Mouse (Mus musculus): Measurements from ENCODE around the gene Tprn. TPM values are rescaled to one million over a fixed set of nuclear protein-coding genes. Genes with fewer than 3 reads are reported as not detected.

The Tprn gene
- total RNA-seq, 1 experiment, result 21.6 TPM

GRCm38 (mm10) chr2:25291184-25292053 lies 29.0 kb downstream of the Tprn start:
- no peak overlapping the region for H3K9ac ChIP-seq (ENCODE audit: insufficient read depth, low read depth, low read length, poor library complexity, severe bottlenecking)
- DNase-seq (ENCODE audit: low read depth, low spot score), result no peak

GRCm38 (mm10) chr2:25292054-25292544 lies 29.7 kb downstream of the Tprn start:
- no peak overlapping the region for H3K9ac ChIP-seq (ENCODE audit: insufficient read depth, low read depth, low read length, poor library complexity, severe bottlenecking)
- H3K4me3 ChIP-seq (ENCODE audit: insufficient read depth in 1 of 2, low read depth in 1 of 2, low read length in 2 of 2, poor library complexity in 1 of 2, severe bottlenecking in 1 of 2), result peak overlapping the region; percentile 40 to 50; a peak in 3 of 4 replicates
- in situ Hi-C loops (cut with MboI; ENCODE audit: low sequenced_read_pairs in 2 of 2, unreplicated experiment in 2 of 2), result no loop called here
- H3K27ac ChIP-seq (ENCODE audit: insufficient read depth, low read depth, low read length, poor library complexity, severe bottlenecking), result no peak overlapping the region
- DNase-seq (ENCODE audit: low read depth, low spot score), result no peak
- H3K36me3 ChIP-seq (ENCODE audit: control insufficient read depth, insufficient read depth, low read length, poor library complexity, severe bottlenecking), result no peaks in the 10 kb centered on the region
- peaks cover 0 to 7% of the 10 kb centered on the region in 2 experiments; a peak in 1 of 4 replicates for H3K4me1 ChIP-seq (ENCODE audit: control insufficient read depth in 2 of 2, insufficient read depth in 2 of 2, low read length in 2 of 2, poor library complexity in 1 of 2)
- no peaks in the 10 kb centered on the region for H3K9me3 ChIP-seq (ENCODE audit: control insufficient read depth, insufficient read depth, low read depth, low read length)
- TF ChIP-seq CHD2 (IDR thresholded peaks at IDR 0.05; ENCODE audit: low read depth, low read length), result no peak
- no peak for TF ChIP-seq ZNF384 (IDR thresholded peaks at IDR 0.05; ENCODE audit: low read depth, low read length)
- no peak for TF ChIP-seq MAFK (IDR thresholded peaks at IDR 0.05; ENCODE audit: insufficient read depth, low read depth, low read length)
- TF ChIP-seq ZC3H11A (IDR thresholded peaks at IDR 0.05; ENCODE audit: borderline replicate concordance, low read depth, low read length), result no peak
- no peak for TF ChIP-seq HCFC1 (IDR thresholded peaks at IDR 0.05; ENCODE audit: borderline replicate concordance, insufficient read depth, low read length)

More at GRCm38 (mm10) chr2:25291184-25292053, 29.0 kb downstream of the Tprn start:
- no peaks in the 10 kb centered on the region for H3K36me3 ChIP-seq (ENCODE audit: control insufficient read depth, insufficient read depth, low read length, poor library complexity, severe bottlenecking)
- in situ Hi-C loops (cut with MboI; ENCODE audit: low sequenced_read_pairs in 2 of 2, unreplicated experiment in 2 of 2), result no loop called here
- no peak overlapping the region for H3K27ac ChIP-seq (ENCODE audit: insufficient read depth, low read depth, low read length, poor library complexity, severe bottlenecking)
- H3K4me1 ChIP-seq (ENCODE audit: control insufficient read depth in 2 of 2, insufficient read depth in 2 of 2, low read length in 2 of 2, poor library complexity in 1 of 2), result peaks cover 0 to 13% of the 10 kb centered on the region in 2 experiments; a peak in 1 of 4 replicates
- no peaks in the 10 kb centered on the region for H3K9me3 ChIP-seq (ENCODE audit: control insufficient read depth, insufficient read depth, low read depth, low read length)
- no peak for TF ChIP-seq CHD2 (IDR thresholded peaks at IDR 0.05; ENCODE audit: low read depth, low read length)
- no peak for TF ChIP-seq HCFC1 (IDR thresholded peaks at IDR 0.05; ENCODE audit: borderline replicate concordance, insufficient read depth, low read length)
- no peak for TF ChIP-seq ZNF384 (IDR thresholded peaks at IDR 0.05; ENCODE audit: low read depth, low read length)
- TF ChIP-seq MAFK (IDR thresholded peaks at IDR 0.05; ENCODE audit: insufficient read depth, low read depth, low read length), result no peak
- TF ChIP-seq ZC3H11A (IDR thresholded peaks at IDR 0.05; ENCODE audit: borderline replicate concordance, low read depth, low read length), result no peak
- peak overlapping the region; percentile 54 to 66; a peak in 3 of 4 replicates for H3K4me3 ChIP-seq (ENCODE audit: insufficient read depth in 1 of 2, low read depth in 1 of 2, low read length in 2 of 2, poor library complexity in 1 of 2, severe bottlenecking in 1 of 2)

- peaks cover 2% of the 10 kb centered on the region; the same call in 1 of the 2 replicates for H3K36me3 ChIP-seq (ENCODE audit: control insufficient read depth, insufficient read depth, low read length, poor library complexity, severe bottlenecking)
- in situ Hi-C loops (cut with MboI; ENCODE audit: low sequenced_read_pairs in 2 of 2, unreplicated experiment in 2 of 2), result no loop called here
- H3K9me3 ChIP-seq (ENCODE audit: control insufficient read depth, insufficient read depth, low read depth, low read length), result no peaks in the 10 kb centered on the region
- DNase-seq (ENCODE audit: low read depth, low spot score), result peak; percentile 81
- no peak for TF ChIP-seq ZNF384 (IDR thresholded peaks at IDR 0.05; ENCODE audit: low read depth, low read length)
- TF ChIP-seq MAFK (IDR thresholded peaks at IDR 0.05; ENCODE audit: insufficient read depth, low read depth, low read length), result no peak
- no peak for TF ChIP-seq HCFC1 (IDR thresholded peaks at IDR 0.05; ENCODE audit: borderline replicate concordance, insufficient read depth, low read length)
- TF ChIP-seq ZC3H11A (IDR thresholded peaks at IDR 0.05; ENCODE audit: borderline replicate concordance, low read depth, low read length), result no peak
- no peak for TF ChIP-seq CHD2 (IDR thresholded peaks at IDR 0.05; ENCODE audit: low read depth, low read length)
- no peak overlapping the region for H3K27ac ChIP-seq (ENCODE audit: insufficient read depth, low read depth, low read length, poor library complexity, severe bottlenecking)
- H3K4me1 ChIP-seq (ENCODE audit: control insufficient read depth in 2 of 2, insufficient read depth in 2 of 2, low read length in 2 of 2, poor library complexity in 1 of 2), result peaks cover 0 to 7% of the 10 kb centered on the region in 2 experiments; a peak in 1 of 4 replicates
- no peak overlapping the region for H3K9ac ChIP-seq (ENCODE audit: insufficient read depth, low read depth, low read length, poor library complexity, severe bottlenecking)
- H3K4me3 ChIP-seq (ENCODE audit: insufficient read depth in 1 of 2, low read depth in 1 of 2, low read length in 2 of 2, poor library complexity in 1 of 2, severe bottlenecking in 1 of 2), result no peak overlapping the region
These were observed 30.4 kb downstream of the Tprn start for GRCm38 (mm10) chr2:25292856-25293255.

- in situ Hi-C loops (cut with MboI; ENCODE audit: low sequenced_read_pairs in 2 of 2, unreplicated experiment in 2 of 2), result no loop called here
- TF ChIP-seq ZNF384 (IDR thresholded peaks at IDR 0.05; ENCODE audit: low read depth, low read length), result no peak
- TF ChIP-seq ZC3H11A (IDR thresholded peaks at IDR 0.05; ENCODE audit: borderline replicate concordance, low read depth, low read length), result no peak
- no peak for TF ChIP-seq MAFK (IDR thresholded peaks at IDR 0.05; ENCODE audit: insufficient read depth, low read depth, low read length)
- TF ChIP-seq HCFC1 (IDR thresholded peaks at IDR 0.05; ENCODE audit: borderline replicate concordance, insufficient read depth, low read length), result no peak
- TF ChIP-seq CHD2 (IDR thresholded peaks at IDR 0.05; ENCODE audit: low read depth, low read length), result no peak
- Histone ChIP-seq H3K27ac (ENCODE audit: insufficient read depth, low read depth, low read length, poor library complexity, severe bottlenecking) (no peak overlapping the region), H3K9ac (ENCODE audit: insufficient read depth, low read depth, low read length, poor library complexity, severe bottlenecking) (no peak overlapping the region), H3K4me3 (ENCODE audit: insufficient read depth in 1 of 2, low read depth in 1 of 2, low read length in 2 of 2, poor library complexity in 1 of 2, severe bottlenecking in 1 of 2) (no peak overlapping the region), H3K36me3 (ENCODE audit: control insufficient read depth, insufficient read depth, low read length, poor library complexity, severe bottlenecking) (peaks cover 7% of the 10 kb centered on the region; the same call in 1 of the 2 replicates), H3K9me3 (ENCODE audit: control insufficient read depth, insufficient read depth, low read depth, low read length) (no peaks in the 10 kb centered on the region), H3K4me1 (ENCODE audit: control insufficient read depth in 2 of 2, insufficient read depth in 2 of 2, low read length in 2 of 2, poor library complexity in 1 of 2) (peaks cover 0 to 7% of the 10 kb centered on the region in 2 experiments; a peak in 1 of 4 replicates)
- DNase-seq (ENCODE audit: low read depth, low spot score), result no peak
These were observed 31.3 kb downstream of the Tprn start for GRCm38 (mm10) chr2:25293706-25294105.

All from ES-E14 (cell line).